Mouse (Mus musculus): ENCODE data around the gene Cdhr4. TPM values are rescaled to one million over a fixed set of nuclear protein-coding genes. Genes with fewer than 3 reads are reported as not detected.
A peak's percentile ranks its signal among the peaks of the same experiment; 100 is the strongest.

The Cdhr4 gene
- polyA plus RNA-seq, 1 experiment from 2014 or later = 1.3 TPM

- H3K9ac ChIP-seq (ENCODE audit: low read length) = no peak within 1 kb of the TSS
- no peaks in the 10 kb centered on the region for H3K4me1 ChIP-seq (replicated peaks; ENCODE audit: control insufficient read depth, insufficient read depth)
- no peak within 1 kb of the TSS for H3K4me3 ChIP-seq (ENCODE audit: low read depth, low read length)
- H3K4me2 ChIP-seq (replicated peaks; ENCODE audit: low read depth) = no peak within 1 kb of the TSS
- no peak within 1 kb of the TSS for H3K27ac ChIP-seq (replicated peaks)
- DNase-seq (ENCODE audit: low spot score) (no peak), ATAC-seq (ENCODE audit: low FRiP score, low TSS enrichment) (no peak)
- no peaks in the 10 kb centered on the region for H3K9me3 ChIP-seq (ENCODE audit: control insufficient read depth, low read length)
- H3K36me3 ChIP-seq (ENCODE audit: control insufficient read depth, insufficient read depth, low read length) = no peaks in the 10 kb centered on the region
- 91% methylated on average over 5 of the region's 5 CpGs for WGBS
- TF ChIP-seq EP300 (optimal IDR thresholded peaks at IDR 0.05) (no peak), CTCF (IDR thresholded peaks at IDR 0.05; ENCODE audit: low read depth) (no peak)
- no peaks in the 10 kb centered on the region for H3K27me3 ChIP-seq (ENCODE audit: control insufficient read depth, insufficient read depth, low read length)
Measured at GRCm38 (mm10) chr9:107996049-107996448, 3.8 kb downstream of the Cdhr4 start, which contains the start of gene Gm20662. Gene Gm20662 (plus strand): TSS chr9:107996349.

DNA sequence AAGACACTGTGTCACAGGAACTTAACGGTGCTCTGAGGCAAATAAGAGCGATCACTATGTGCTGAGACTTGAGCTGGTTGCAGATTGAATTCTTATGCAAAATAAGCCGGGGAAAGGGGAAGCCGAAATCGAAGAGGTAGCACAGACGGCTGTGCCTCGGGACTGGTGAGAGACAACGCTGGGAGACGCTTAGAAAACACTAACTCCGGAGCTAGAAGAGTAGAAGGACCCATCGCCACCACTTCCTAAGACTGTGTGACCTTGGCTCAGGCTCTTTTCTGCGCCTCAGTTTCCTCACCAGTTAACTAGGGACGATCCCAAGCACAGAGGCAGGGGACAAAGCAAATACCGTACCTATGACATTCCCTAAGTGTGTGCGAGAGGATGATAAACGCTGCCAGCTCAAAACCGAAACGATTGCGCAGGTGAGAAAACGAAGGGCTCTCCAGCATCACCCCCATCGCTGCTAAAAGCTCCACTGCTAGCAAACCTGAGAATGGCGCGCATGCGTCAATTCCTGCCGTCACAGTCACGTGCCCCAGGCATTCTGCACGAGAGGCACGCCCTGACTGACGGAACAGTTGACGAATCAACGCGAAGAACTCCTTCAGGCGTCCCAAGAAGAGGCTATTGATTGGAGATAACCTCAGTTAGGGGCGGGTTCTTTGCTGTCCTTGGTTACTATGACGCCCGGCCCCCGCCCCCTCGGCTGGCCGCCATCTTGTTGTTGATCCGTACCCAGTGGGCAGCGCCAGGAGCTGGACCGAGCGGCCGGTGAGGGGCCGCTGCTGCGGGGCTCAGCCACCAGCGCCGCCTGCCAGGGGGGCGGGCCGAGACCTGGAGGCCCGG is 9.8 kb downstream of the Cdhr4 start, which contains the start of gene Ip6k1:
Ip6k1 (plus strand) TSS at position 580 of the 849 bp plus-strand sequence.
- ATAC-seq (ENCODE audit: low FRiP score, low TSS enrichment) (peak; percentile 99), DNase-seq (ENCODE audit: low spot score) (peak; percentile 100)
- Histone ChIP-seq H3K9ac (ENCODE audit: low read length) (peak within 1 kb of the TSS; percentile 99), H3K27ac (replicated peaks) (peak within 1 kb of the TSS; percentile 98), H3K27me3 (ENCODE audit: control insufficient read depth, insufficient read depth, low read length) (no peaks in the 10 kb centered on the region), H3K9me3 (ENCODE audit: control insufficient read depth, low read length) (no peaks in the 10 kb centered on the region), H3K4me2 (replicated peaks; ENCODE audit: low read depth) (peak within 1 kb of the TSS; percentile 80), H3K36me3 (ENCODE audit: control insufficient read depth, insufficient read depth, low read length) (no peaks in the 10 kb centered on the region), H3K4me1 (replicated peaks; ENCODE audit: control insufficient read depth, insufficient read depth) (no peaks in the 10 kb centered on the region; the same call in 1 of the 2 replicates), H3K4me3 (ENCODE audit: low read depth, low read length) (peak within 1 kb of the TSS; percentile 100)
- WGBS = under 1% methylated on average over 47 of the region's 51 CpGs
- TF ChIP-seq CTCF (IDR thresholded peaks at IDR 0.05; ENCODE audit: low read depth) (no peak), EP300 (optimal IDR thresholded peaks at IDR 0.05) (no peak)

- TF ChIP-seq CTCF (IDR thresholded peaks at IDR 0.05; ENCODE audit: low read depth) (no peak), EP300 (optimal IDR thresholded peaks at IDR 0.05) (no peak)
- no peaks in the 10 kb centered on the region for H3K27me3 ChIP-seq (ENCODE audit: control insufficient read depth, insufficient read depth, low read length)
- ATAC-seq (ENCODE audit: low FRiP score, low TSS enrichment) (no peak), DNase-seq (ENCODE audit: low spot score) (no peak)
- peak overlapping the region; percentile 79 for H3K4me2 ChIP-seq (replicated peaks; ENCODE audit: low read depth)
- no peaks in the 10 kb centered on the region; the same call in 1 of the 2 replicates for H3K4me1 ChIP-seq (replicated peaks; ENCODE audit: control insufficient read depth, insufficient read depth)
- no peaks in the 10 kb centered on the region for H3K9me3 ChIP-seq (ENCODE audit: control insufficient read depth, low read length)
- H3K27ac ChIP-seq (replicated peaks) = peak overlapping the region; percentile 98
- H3K9ac ChIP-seq (ENCODE audit: low read length) = peak overlapping the region; percentile 99
- H3K4me3 ChIP-seq (ENCODE audit: low read depth, low read length) = peak overlapping the region; percentile 100
- WGBS = under 1% methylated on average over 50 of the region's 50 CpGs
- H3K36me3 ChIP-seq (ENCODE audit: control insufficient read depth, insufficient read depth, low read length) = no peaks in the 10 kb centered on the region
Measured at GRCm38 (mm10) chr9:108002778-108003530, 10.7 kb downstream of the Cdhr4 start.

- H3K4me2 ChIP-seq (replicated peaks; ENCODE audit: low read depth) = peak overlapping the region; percentile 79
- H3K36me3 ChIP-seq (ENCODE audit: control insufficient read depth, insufficient read depth, low read length) = no peaks in the 10 kb centered on the region
- DNase-seq (ENCODE audit: low spot score) (no peak), ATAC-seq (ENCODE audit: low FRiP score, low TSS enrichment) (no peak)
- peak overlapping the region; percentile 99 for H3K9ac ChIP-seq (ENCODE audit: low read length)
- WGBS = 10% methylated on average over 8 of the region's 8 CpGs
- H3K4me3 ChIP-seq (ENCODE audit: low read depth, low read length) = peak overlapping the region; percentile 100
- TF ChIP-seq CTCF (IDR thresholded peaks at IDR 0.05; ENCODE audit: low read depth) (no peak), EP300 (optimal IDR thresholded peaks at IDR 0.05) (no peak)
- no peaks in the 10 kb centered on the region for H3K9me3 ChIP-seq (ENCODE audit: control insufficient read depth, low read length)
- H3K27ac ChIP-seq (replicated peaks) = peak overlapping the region; percentile 98; the same call in 1 of the 2 replicates
- no peaks in the 10 kb centered on the region; the same call in 1 of the 2 replicates for H3K4me1 ChIP-seq (replicated peaks; ENCODE audit: control insufficient read depth, insufficient read depth)
- no peaks in the 10 kb centered on the region for H3K27me3 ChIP-seq (ENCODE audit: control insufficient read depth, insufficient read depth, low read length)
Measured at GRCm38 (mm10) chr9:108003531-108003890, 11.2 kb downstream of the Cdhr4 start.

GRCm38 (mm10) chr9:108008041-108008440 is 15.7 kb downstream of the Cdhr4 start:
- no peaks in the 10 kb centered on the region for H3K36me3 ChIP-seq (ENCODE audit: control insufficient read depth, insufficient read depth, low read length)
- no peak overlapping the region for H3K9ac ChIP-seq (ENCODE audit: low read length)
- H3K27me3 ChIP-seq (ENCODE audit: control insufficient read depth, insufficient read depth, low read length) = no peaks in the 10 kb centered on the region
- WGBS = 76% methylated on average over 5 of the region's 5 CpGs
- no peak for DNase-seq (ENCODE audit: low spot score)
- H3K4me3 ChIP-seq (ENCODE audit: low read depth, low read length) = no peak overlapping the region
- no peak overlapping the region for H3K4me2 ChIP-seq (replicated peaks; ENCODE audit: low read depth)
- ATAC-seq (ENCODE audit: low FRiP score, low TSS enrichment) = no peak
- TF ChIP-seq EP300 (optimal IDR thresholded peaks at IDR 0.05) (no peak), CTCF (IDR thresholded peaks at IDR 0.05; ENCODE audit: low read depth) (no peak)
- 0 out of 2 replicates have a peak overlapping the region, but pooled peaks have one; percentile 8 for H3K27ac ChIP-seq (replicated peaks)
- H3K4me1 ChIP-seq (replicated peaks; ENCODE audit: control insufficient read depth, insufficient read depth) = no peaks in the 10 kb centered on the region
- H3K9me3 ChIP-seq (ENCODE audit: control insufficient read depth, low read length) = no peaks in the 10 kb centered on the region

Data from stomach, postnatal 0 days (tissue).